8 mouse cellular contexts compared by ENCODE assay signal in the genomic region with DNA sequence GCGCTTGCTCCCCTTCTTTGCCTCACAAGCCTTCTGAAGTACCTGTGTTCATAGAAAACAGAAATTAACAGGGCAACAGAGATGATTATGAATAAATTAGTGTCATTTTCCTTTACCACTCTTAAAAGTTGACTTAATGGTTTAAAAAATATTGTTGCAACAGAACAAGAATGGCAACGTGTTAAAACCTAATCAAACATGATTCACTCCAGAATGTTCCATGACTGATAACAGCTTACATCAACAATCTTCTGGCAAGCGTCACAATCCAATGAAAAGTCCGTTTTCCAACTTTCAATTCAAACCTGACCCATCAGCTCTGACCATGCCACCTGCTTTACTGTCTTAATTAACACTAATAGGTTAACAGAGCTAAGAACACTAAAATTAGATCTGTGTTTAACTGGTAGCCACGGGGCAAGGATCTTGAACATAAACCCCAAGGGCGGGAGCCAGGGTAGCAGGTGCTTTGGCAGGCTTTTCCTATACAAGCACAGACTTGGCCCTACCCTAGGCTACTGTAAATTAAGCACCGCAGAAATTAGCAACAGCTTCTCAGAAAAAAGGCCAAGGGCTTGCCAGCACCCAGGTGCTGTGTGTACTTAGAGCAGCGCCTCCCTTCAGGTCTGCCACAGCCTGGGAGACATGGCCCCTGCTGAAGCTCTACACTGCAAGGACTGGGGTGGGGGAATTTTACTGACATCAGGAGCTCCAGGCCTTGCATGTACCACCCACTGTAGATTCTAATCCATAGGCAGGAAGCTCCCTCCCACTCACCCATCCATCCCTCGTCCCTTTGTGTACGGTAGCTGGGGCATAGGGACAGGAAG. TPM values are rescaled to one million over a fixed set of nuclear protein-coding genes. Genes with fewer than 3 reads are reported as not detected.
DNase-seq lines count a peak whose midpoint lies in the region; ATAC-seq and TF ChIP-seq lines count a peak whose summit lies in the region.

No protein-coding gene starts in this region.

- H3K4me2 ChIP-seq in lung, embryonic 16.5 days (ENCODE audit: low read depth, low read length): no peak overlapping the region
- no peak overlapping the region for H3K4me2 ChIP-seq in hindbrain, postnatal 0 days (ENCODE audit: low read depth, low read length)

- WGBS in lung, embryonic 16.5 days: 49% methylated on average over 10 of the region's 10 CpGs
- 58% methylated on average over 10 of the region's 10 CpGs for WGBS in hindbrain, postnatal 0 days

- H3K9ac ChIP-seq in lung, embryonic 16.5 days (ENCODE audit: low read length): 0 out of 2 replicates have a peak overlapping the region, but pooled peaks have one; percentile 3
- H3K9ac ChIP-seq in hindbrain, postnatal 0 days (replicated peaks; ENCODE audit: low read length): no peak overlapping the region

- H3K36me3 ChIP-seq in lung, embryonic 16.5 days (ENCODE audit: control insufficient read depth, insufficient read depth, low read length): no peaks in the 10 kb centered on the region
- no peaks in the 10 kb centered on the region for H3K36me3 ChIP-seq in hindbrain, postnatal 0 days (ENCODE audit: insufficient read depth, low read length)

- no peaks in the 10 kb centered on the region for H3K27me3 ChIP-seq in lung, embryonic 16.5 days (ENCODE audit: control insufficient read depth, insufficient read depth, low read depth, low read length)
- no peaks in the 10 kb centered on the region for H3K27me3 ChIP-seq in hindbrain, postnatal 0 days (ENCODE audit: insufficient read depth, low read length)

- H3K4me3 ChIP-seq in lung, embryonic 16.5 days (ENCODE audit: low read length): no peak overlapping the region
- H3K4me3 ChIP-seq in hindbrain, postnatal 0 days (ENCODE audit: low read length): no peak overlapping the region

- peak; percentile 78 for ATAC-seq in cerebellum, adult (ENCODE audit: insufficient number of reproducible peaks, low FRiP score, low TSS enrichment)
- ATAC-seq in lung, embryonic 16.5 days (ENCODE audit: low read depth): peak; percentile 63
- ATAC-seq in hindbrain, postnatal 0 days: peak; percentile 55; the same call in 1 of the 2 replicates
- no peak for ATAC-seq in monocyte, adult 5-6 weeks (replicated peaks; ENCODE audit: insufficient number of reproducible peaks, low FRiP score, low TSS enrichment, poor library complexity, severe bottlenecking)

- 0 out of 2 replicates have a peak overlapping the region, but pooled peaks have one; percentile 22 for H3K27ac ChIP-seq in lung, embryonic 16.5 days (ENCODE audit: low read length)
- H3K27ac ChIP-seq in hindbrain, postnatal 0 days: no peak overlapping the region

- H3K4me1 ChIP-seq in lung, embryonic 16.5 days (replicated peaks; ENCODE audit: control insufficient read depth, insufficient read depth, low read length): peaks cover 10% of the 10 kb centered on the region
- 0 out of 2 replicates have a peak, but pooled peaks cover 3% of the 10 kb centered on the region for H3K4me1 ChIP-seq in hindbrain, postnatal 0 days (ENCODE audit: insufficient read depth, low read length)

- no peak for TF ChIP-seq CTCF in hindbrain, postnatal 0 days (IDR thresholded peaks at IDR 0.05; ENCODE audit: low read depth)

- H3K9me3 ChIP-seq in lung, embryonic 16.5 days (ENCODE audit: control insufficient read depth, low read length): no peaks in the 10 kb centered on the region
- H3K9me3 ChIP-seq in hindbrain, postnatal 0 days (ENCODE audit: low read length): no peaks in the 10 kb centered on the region

- DNase-seq in cerebellum, postnatal 4 days (ENCODE audit: low spot score in 2 of 2): no peak
- DNase-seq in lung, postnatal 36 days: no peak
- peak; percentile 46 for DNase-seq in hindbrain, postnatal 0 days (ENCODE audit: low spot score)
- DNase-seq in skeletal muscle tissue, adult 2 months (ENCODE audit: low read depth, low spot score): peak; percentile 78
- DNase-seq in frontal cortex, postnatal 14 days (ENCODE audit: low spot score in 2 of 2): no peak

RNA-seq across cellular contexts. Expression of a gene that starts 12.4 kb away (rescaled TPM):
- polyA plus RNA-seq in lung, embryonic 16.5 days (2015; fragmentation: Nextera tagmentation; extraction: Ambion mirVana): 7.3 and 8.3 TPM in 2 replicates
- 60.5 and 67.5 TPM in 2 replicates for total RNA-seq in hindbrain, postnatal 0 days (2014; rRNA removed)
- 28.9 and 31.5 TPM in 2 replicates for polyA plus RNA-seq in hindbrain, postnatal 0 days (2015; fragmentation: Nextera tagmentation; extraction: Ambion mirVana)
- total RNA-seq in monocyte, adult 5-6 weeks (2017): 107 to 198 TPM (median 140 TPM) in 3 replicates

Comparison
In these comparisons a context has a peak if more than half of its experiments do, and no peak if none do; other contexts are left out.
1. DNase-seq: peak in hindbrain, postnatal 0 days (single experiment) and skeletal muscle tissue, adult 2 months (single experiment); none in cerebellum, postnatal 4 days (0 of 2), lung, postnatal 36 days (single experiment) and frontal cortex, postnatal 14 days (0 of 2).